Mouse (Mus musculus): Measurements from ENCODE around the gene Sez6. TPM values are rescaled to one million over a fixed set of nuclear protein-coding genes. Genes with fewer than 3 reads are reported as not detected.

Gene Sez6
- total RNA-seq, 2 experiments from 2014 or later, result 148 to 153 TPM

- DNase-seq, result no peak
Observed at GRCm38 (mm10) chr11:77906097-77906687, 24.4 kb upstream of the Sez6 start.

- DNase-seq, result no peak
Observed at GRCm38 (mm10) chr11:77906747-77907174, 23.8 kb upstream of the Sez6 start.

- DNase-seq, result no peak
Observed at GRCm38 (mm10) chr11:77908468-77908867, 22.1 kb upstream of the Sez6 start.

- DNase-seq, result no peak
Observed at GRCm38 (mm10) chr11:77909376-77909775, 21.2 kb upstream of the Sez6 start.

GRCm38 (mm10) chr11:77909776-77910175 lies 20.8 kb upstream of the Sez6 start:
- DNase-seq, result no peak

GRCm38 (mm10) chr11:77913505-77913904 lies 17.1 kb upstream of the Sez6 start:
- DNase-seq, result no peak

GRCm38 (mm10) chr11:77914598-77915260 lies 15.9 kb upstream of the Sez6 start:
- DNase-seq, result no peak

GRCm38 (mm10) chr11:77916741-77917140 lies 13.9 kb upstream of the Sez6 start:
- no peak for DNase-seq

GRCm38 (mm10) chr11:77917166-77917565 lies 13.4 kb upstream of the Sez6 start:
- no peak for DNase-seq

- DNase-seq, result no peak
Observed at GRCm38 (mm10) chr11:77923285-77923684, 7.3 kb upstream of the Sez6 start.

- no peak for DNase-seq
Observed at GRCm38 (mm10) chr11:77925836-77926657, 4.6 kb upstream of the Sez6 start.

GRCm38 (mm10) chr11:77926666-77927065 lies 3.9 kb upstream of the Sez6 start:
- DNase-seq, result no peak

GRCm38 (mm10) chr11:77927837-77928236 lies 2.8 kb upstream of the Sez6 start:
- no peak for DNase-seq

GRCm38 (mm10) chr11:77931541-77932433 lies 1.2 kb downstream of the Sez6 start:
- no peak for DNase-seq

GRCm38 (mm10) chr11:77932576-77932975 lies 2.0 kb downstream of the Sez6 start:
- no peak for DNase-seq

GRCm38 (mm10) chr11:77934111-77934521 lies 3.5 kb downstream of the Sez6 start:
- DNase-seq, result no peak

GRCm38 (mm10) chr11:77934568-77935311 lies 4.1 kb downstream of the Sez6 start:
- no peak for DNase-seq

GRCm38 (mm10) chr11:77936846-77937245 lies 6.2 kb downstream of the Sez6 start:
- DNase-seq, result no peak

GRCm38 (mm10) chr11:77937649-77938410 lies 7.2 kb downstream of the Sez6 start:
- no peak for DNase-seq

- no peak for DNase-seq
Observed at GRCm38 (mm10) chr11:77942230-77942629, 11.6 kb downstream of the Sez6 start.

GRCm38 (mm10) chr11:77947860-77948259 lies 17.3 kb downstream of the Sez6 start:
- no peak for DNase-seq
